Mouse (Mus musculus) macrophage (primary cell): ENCODE measurements around the gene Prss35. TPM values are rescaled to one million over a fixed set of nuclear protein-coding genes. Genes with fewer than 3 reads are reported as not detected.
A peak's percentile ranks its signal among the peaks of the same experiment; 100 is the strongest.

Source experiments
- H3K27ac ChIP-seq: fragments of 350-480 bp; formaldehyde crosslinking; 2 replicates; pipeline ENCODE4 v1.9.0; 2021
- H3K36me3 ChIP-seq: fragments of 350-480 bp; formaldehyde crosslinking; 2 replicates; pipeline ENCODE4 v1.9.0; 2021; ENCODE audit errors: inconsistent target
- H3K4me3 ChIP-seq: fragments of 350-480 bp; formaldehyde crosslinking; 2 replicates; pipeline ENCODE4 v1.9.0; 2021; ENCODE audit errors: inconsistent target
- H3K79me2 ChIP-seq: fragments of 350-480 bp; formaldehyde crosslinking; 2 replicates; pipeline ENCODE4 v1.9.0; 2021; ENCODE audit errors: inconsistent target
- WGBS: methylation state at CpG from one replicate; pipeline ENCODE4 v1.1.7; 2026; ENCODE audit warnings: inconsistent platforms; ENCODE audit not compliant: missing documents; 5-methylcytosine and 5-hydroxymethylcytosine counted together
- polyA plus RNA-seq: library from polyadenylated mRNA; stranded (reverse); fragments of 250-400 nt; gene quantifications from 3 replicates; pipeline ENCODE4 v1.2.4, GENCODE M21; 2018; ENCODE audit warnings: inconsistent platforms
- total RNA-seq, 78 experiments: library from RNA; depleted of rRNA; stranded (reverse); fragments of 250-400 nt; gene quantifications; 1 replicate in 9 of 78; 2 replicates in 24 of 78; 3 replicates in 43 of 78; 4 replicates in 2 of 78; pipeline ENCODE4 v1.2.4; 2018; ENCODE audit warnings: inconsistent platforms in 56 of 78

Prss35 gene
- 1 to 10 TPM in 1 of 26 experiments, not detected in 25; 4.7 TPM for total RNA-seq (2018; cell fraction: chromatin; rRNA removed)
- total RNA-seq (2018; cell fraction: cytosol; rRNA removed): not detected
- total RNA-seq (2018; cell fraction: nucleus; rRNA removed): under 1 TPM in 1 of 26 experiments, not detected in 25; 0.34 TPM
- polyA plus RNA-seq: not detected in 3 replicates

- Histone ChIP-seq H3K79me2 (no peaks in the 10 kb centered on the region), H3K27ac (no peak within 1 kb of the TSS), H3K4me3 (no peak within 1 kb of the TSS), H3K36me3 (no peaks in the 10 kb centered on the region)
- 8% methylated on average over 16 of the region's 19 CpGs for WGBS
These were observed at the start of gene Prss35 for GRCm38 (mm10) chr9:86742959-86743911. Gene Prss35 (plus strand): TSS chr9:86743649.

DNA sequence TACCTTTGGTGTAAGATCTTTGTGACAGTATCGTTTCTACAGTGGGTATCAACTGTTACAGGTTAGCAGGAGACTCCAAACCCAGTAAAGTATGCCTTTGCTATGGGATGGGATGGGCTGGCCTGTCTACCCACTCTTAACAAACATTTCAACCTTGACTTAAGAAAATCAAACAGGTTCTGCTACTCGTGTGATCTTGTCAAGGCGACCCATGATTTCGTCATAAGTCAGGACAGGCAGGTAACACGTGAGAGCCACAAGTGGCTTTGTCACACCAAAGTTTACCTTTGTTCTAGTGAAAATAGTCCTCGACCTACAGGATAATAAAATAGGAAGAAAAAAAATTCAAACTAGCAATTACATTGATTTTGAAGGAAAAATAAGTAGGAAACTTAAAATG lies 49.5 kb upstream of the Prss35 start:
- H3K79me2 ChIP-seq: no peaks in the 10 kb centered on the region
- WGBS: 95% methylated on average over 6 of the region's 6 CpGs
- no peaks in the 10 kb centered on the region for H3K36me3 ChIP-seq
- no peak overlapping the region for H3K27ac ChIP-seq
- no peak overlapping the region for H3K4me3 ChIP-seq

DNA sequence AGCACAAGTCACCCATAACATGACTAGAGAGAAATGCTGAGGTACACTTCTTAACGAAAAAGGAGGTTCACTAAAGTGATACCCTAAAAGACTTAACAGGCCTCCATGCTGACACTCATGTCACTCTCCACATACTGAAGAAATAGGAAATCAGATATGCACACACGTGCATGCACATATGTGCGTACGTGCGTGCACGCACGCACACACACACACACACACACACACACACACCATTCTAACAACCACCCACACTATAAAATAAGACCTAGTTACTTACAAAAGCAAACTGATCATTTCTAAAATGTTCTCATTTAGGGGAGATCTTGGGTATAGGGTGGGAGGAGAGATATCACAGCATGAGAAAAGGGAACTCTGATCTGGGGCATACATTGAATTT lies 48.8 kb upstream of the Prss35 start:
- H3K36me3 ChIP-seq: no peaks in the 10 kb centered on the region
- 88% methylated on average over 7 of the region's 7 CpGs for WGBS
- H3K27ac ChIP-seq: no peak overlapping the region
- H3K79me2 ChIP-seq: no peaks in the 10 kb centered on the region
- no peak overlapping the region for H3K4me3 ChIP-seq

DNA sequence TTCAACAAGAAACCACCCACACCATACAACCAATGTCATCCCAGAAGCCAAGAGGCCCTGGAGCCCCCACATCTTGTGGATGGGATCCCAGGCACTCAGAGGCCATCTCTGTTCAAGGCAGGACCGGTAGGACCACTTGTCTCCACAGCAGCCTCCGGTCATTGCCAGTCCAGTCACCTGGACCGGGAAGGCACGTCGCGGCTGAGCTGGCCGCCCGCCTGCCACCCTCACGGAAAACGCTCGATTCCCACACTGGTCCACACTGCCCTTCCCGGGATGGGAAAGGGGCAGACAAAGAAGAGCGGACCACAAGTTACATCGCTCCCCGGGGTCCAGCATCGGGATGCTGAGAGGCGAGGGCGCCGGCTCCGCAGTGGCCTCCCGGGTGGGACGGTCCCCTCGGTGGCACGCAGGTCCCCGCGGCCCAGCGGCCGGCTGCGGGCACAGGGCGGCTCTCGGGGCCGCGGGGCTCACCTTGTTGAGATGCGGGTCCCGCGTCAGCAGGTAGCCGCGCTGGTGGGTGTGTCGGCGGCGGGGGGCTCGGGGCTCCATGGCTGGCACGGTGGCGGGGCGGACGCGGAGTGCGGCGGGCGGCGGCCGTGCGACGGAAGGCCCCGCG lies 48.1 kb upstream of the Prss35 start:
- Histone ChIP-seq H3K36me3 (no peaks in the 10 kb centered on the region), H3K4me3 (peak overlapping the region; percentile 7; the same call in 1 of the 2 replicates), H3K79me2 (no peaks in the 10 kb centered on the region), H3K27ac (no peak overlapping the region)
- 10% methylated on average over 22 of the region's 56 CpGs for WGBS

DNA sequence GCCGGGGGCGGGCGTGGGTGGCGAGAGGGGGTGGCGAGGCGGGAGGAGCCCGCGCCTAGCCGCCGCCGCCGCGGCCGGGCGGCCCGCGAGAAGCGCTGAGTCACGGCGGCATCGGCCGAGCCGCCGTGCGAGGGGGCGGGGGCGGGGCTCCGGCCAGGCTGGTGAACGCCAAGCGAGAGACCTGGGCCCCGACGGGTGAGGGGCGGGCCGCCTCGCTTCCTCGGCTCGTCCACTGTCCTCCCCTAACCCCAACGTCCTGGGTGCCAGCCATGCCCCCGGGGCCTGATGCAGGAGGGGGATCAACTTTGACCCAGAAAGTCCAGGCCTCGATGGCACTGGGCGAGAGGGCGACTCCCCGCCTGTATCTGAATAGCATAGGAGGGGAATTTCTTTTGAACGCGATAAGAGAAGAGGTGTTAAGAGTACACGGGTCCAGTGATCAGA lies 47.6 kb upstream of the Prss35 start, which contains the start of gene Me1:
TSS of gene Me1 (minus strand) at position 136 of the 444 bp plus-strand sequence.
- H3K36me3 ChIP-seq: no peaks in the 10 kb centered on the region
- peak within 1 kb of the TSS; percentile 7; the same call in 1 of the 2 replicates for H3K4me3 ChIP-seq
- 6% methylated on average over 43 of the region's 46 CpGs for WGBS
- no peaks in the 10 kb centered on the region for H3K79me2 ChIP-seq
- H3K27ac ChIP-seq: no peak within 1 kb of the TSS

- Histone ChIP-seq H3K4me3 (no peak overlapping the region), H3K36me3 (no peaks in the 10 kb centered on the region), H3K27ac (no peak overlapping the region), H3K79me2 (no peaks in the 10 kb centered on the region)
- WGBS: 85% methylated on average over 5 of the region's 5 CpGs
These were observed 42.2 kb upstream of the Prss35 start for GRCm38 (mm10) chr9:86701264-86701663.

DNA sequence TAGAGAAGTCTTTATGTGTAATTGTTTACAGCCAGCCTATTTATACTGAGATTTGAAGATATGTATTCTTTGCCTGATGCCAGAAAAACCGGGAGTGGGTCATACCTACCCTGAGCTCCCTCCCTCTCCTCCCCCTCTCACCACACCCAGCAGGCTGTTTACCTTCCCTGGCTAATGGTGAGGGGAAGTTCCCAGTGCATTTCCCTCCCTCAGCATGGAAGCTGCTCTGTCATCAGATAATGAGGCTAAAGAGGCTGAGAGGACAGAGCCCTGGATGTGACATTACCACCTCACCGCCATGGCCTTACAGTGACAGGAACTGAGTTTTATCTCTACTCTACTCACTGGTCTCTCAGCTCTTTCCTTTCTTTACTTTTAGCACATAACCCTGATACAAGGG lies 41.6 kb upstream of the Prss35 start:
- WGBS: 44% methylated on average over 2 of the region's 2 CpGs
- Histone ChIP-seq H3K36me3 (no peaks in the 10 kb centered on the region), H3K27ac (no peak overlapping the region), H3K4me3 (no peak overlapping the region), H3K79me2 (no peaks in the 10 kb centered on the region)

GRCm38 (mm10) chr9:86707431-86707830 lies 36.0 kb upstream of the Prss35 start:
- Histone ChIP-seq H3K4me3 (no peak overlapping the region), H3K27ac (no peak overlapping the region), H3K79me2 (no peaks in the 10 kb centered on the region), H3K36me3 (no peaks in the 10 kb centered on the region)
- 56% methylated on average over 1 of the region's 1 CpGs for WGBS

DNA sequence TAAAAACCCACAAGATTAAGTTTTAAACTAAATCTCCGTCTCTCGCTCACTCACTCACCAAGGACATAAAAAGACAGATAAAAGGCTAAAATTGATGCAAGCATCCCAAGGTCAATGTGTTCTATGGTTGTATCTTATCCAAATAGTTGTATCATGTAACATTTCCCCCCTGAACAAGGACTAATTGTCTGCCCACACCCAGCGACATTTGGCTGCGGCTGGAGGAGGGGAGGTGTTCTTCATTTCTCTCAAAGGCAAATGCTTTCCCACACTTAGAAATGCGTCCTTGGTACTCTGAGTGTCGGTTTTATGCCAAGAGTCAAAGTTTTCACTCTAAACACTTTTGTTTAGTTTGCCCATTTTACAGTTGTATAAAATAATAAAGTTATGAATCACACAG lies 34.5 kb upstream of the Prss35 start:
- Histone ChIP-seq H3K4me3 (no peak overlapping the region), H3K36me3 (no peaks in the 10 kb centered on the region), H3K27ac (no peak overlapping the region), H3K79me2 (no peaks in the 10 kb centered on the region)
- WGBS: 83% methylated on average over 6 of the region's 6 CpGs

DNA sequence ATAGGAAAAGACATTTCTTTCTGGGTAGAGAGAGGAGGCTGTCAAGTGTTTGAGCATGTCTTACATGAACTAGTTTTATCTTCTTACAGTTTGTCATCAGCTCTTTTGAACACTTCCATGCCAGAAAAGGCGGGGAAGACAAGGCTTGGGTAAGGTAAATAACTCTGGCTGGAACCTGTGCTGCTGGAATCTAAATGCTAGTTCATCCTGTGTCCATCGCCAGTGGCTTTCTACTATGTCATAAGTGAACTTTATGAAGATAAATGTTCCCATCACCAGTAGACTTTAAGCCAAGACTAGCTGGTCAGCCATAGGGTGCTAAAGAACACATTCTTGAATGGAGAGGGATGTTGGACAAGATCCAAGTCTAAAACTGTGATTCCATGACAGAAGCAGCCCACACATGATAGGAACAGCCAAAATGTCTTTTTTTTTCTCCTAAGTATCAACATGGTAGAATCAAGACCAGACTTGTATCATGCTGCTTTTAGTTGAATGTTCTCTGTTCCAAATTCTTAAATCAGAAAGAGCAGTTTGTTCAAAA lies 33.3 kb upstream of the Prss35 start:
- Histone ChIP-seq H3K27ac (no peak overlapping the region), H3K79me2 (no peaks in the 10 kb centered on the region), H3K36me3 (no peaks in the 10 kb centered on the region), H3K4me3 (no peak overlapping the region)
- 84% methylated on average over 2 of the region's 2 CpGs for WGBS

DNA sequence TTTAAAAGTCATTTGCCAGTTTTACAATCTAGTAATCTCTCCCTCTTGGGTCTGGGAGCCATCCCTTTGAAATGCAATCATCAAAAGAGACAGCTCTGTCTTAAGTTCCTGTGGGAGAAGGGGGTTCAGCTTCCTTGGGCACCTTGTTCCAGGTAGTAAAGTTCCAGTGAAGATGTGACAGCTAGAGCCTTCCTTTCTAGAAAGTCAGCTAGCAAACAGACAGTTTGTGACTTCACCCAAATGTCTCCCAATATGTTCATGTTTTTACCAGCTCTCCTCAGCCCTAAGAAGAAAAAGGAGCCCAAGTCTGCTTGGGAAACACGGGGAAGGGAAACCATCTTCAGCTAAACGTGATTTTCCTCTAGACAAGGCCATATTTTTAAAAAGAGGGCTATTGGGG lies 30.8 kb upstream of the Prss35 start:
- Histone ChIP-seq H3K4me3 (no peak overlapping the region), H3K36me3 (no peaks in the 10 kb centered on the region), H3K79me2 (no peaks in the 10 kb centered on the region), H3K27ac (no peak overlapping the region)
- WGBS: 54% methylated on average over 2 of the region's 2 CpGs

GRCm38 (mm10) chr9:86714089-86714488 lies 29.4 kb upstream of the Prss35 start:
- no peaks in the 10 kb centered on the region for H3K79me2 ChIP-seq
- 93% methylated on average over 3 of the region's 3 CpGs for WGBS
- H3K4me3 ChIP-seq: no peak overlapping the region
- no peak overlapping the region for H3K27ac ChIP-seq
- no peaks in the 10 kb centered on the region for H3K36me3 ChIP-seq

- WGBS: 82% methylated on average over 2 of the region's 2 CpGs
These were observed 26.9 kb upstream of the Prss35 start for GRCm38 (mm10) chr9:86716540-86716939.

GRCm38 (mm10) chr9:86717119-86717518 lies 26.3 kb upstream of the Prss35 start:
- no peak overlapping the region for H3K27ac ChIP-seq
- H3K79me2 ChIP-seq: no peaks in the 10 kb centered on the region
- 97% methylated on average over 5 of the region's 5 CpGs for WGBS

More at GRCm38 (mm10) chr9:86716540-86716939, 26.9 kb upstream of the Prss35 start:
- no peak overlapping the region for H3K4me3 ChIP-seq
- H3K36me3 ChIP-seq: no peaks in the 10 kb centered on the region
- no peaks in the 10 kb centered on the region for H3K79me2 ChIP-seq
- no peak overlapping the region for H3K27ac ChIP-seq

More at GRCm38 (mm10) chr9:86717119-86717518, 26.3 kb upstream of the Prss35 start:
- Histone ChIP-seq H3K4me3 (no peak overlapping the region), H3K36me3 (no peaks in the 10 kb centered on the region)
